Mouse (Mus musculus): Measurements from ENCODE around the gene Rab29. TPM values are rescaled to one million over a fixed set of nuclear protein-coding genes. Genes with fewer than 3 reads are reported as not detected.
A peak's percentile ranks its signal among the peaks of the same experiment; 100 is the strongest.
"Not testable (repeated sequence)": the region's sequence is repeated elsewhere in the genome, so short reads cannot be mapped to it uniquely, and the experiment has no call there.

The Rab29 gene
- polyA plus RNA-seq, 1 experiment from 2014 or later: 24.1 TPM

DNA sequence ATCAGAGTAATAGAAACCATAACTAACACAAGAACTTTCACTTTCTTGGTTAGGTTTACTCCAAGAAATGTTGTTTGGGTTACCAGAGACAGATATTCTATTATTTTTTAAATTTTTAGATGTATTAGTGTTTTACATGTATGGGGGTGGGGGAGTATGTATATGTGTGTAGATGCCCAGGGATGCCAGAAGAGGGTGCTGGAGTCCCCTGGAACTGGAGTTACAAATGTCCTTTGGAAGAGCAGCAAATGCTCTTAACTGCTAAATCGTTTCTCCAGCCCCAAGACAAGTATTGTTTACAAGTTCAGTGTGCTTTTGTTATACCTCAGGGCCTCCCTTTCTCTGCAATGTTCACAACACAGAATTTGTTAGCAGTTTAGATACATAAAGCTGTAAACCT, 38.5 kb downstream of the Rab29 start:
- peaks cover 12% of the 10 kb centered on the region; the same call in 1 of the 2 replicates for H3K27me3 ChIP-seq (replicated peaks; ENCODE audit: control insufficient read depth, insufficient read depth, low read length)
- ATAC-seq (ENCODE audit: low read depth) (no peak), DNase-seq (ENCODE audit: low spot score) (peak; percentile 33)
- 21% methylated on average over 1 of the region's 1 CpGs for WGBS
- no peaks in the 10 kb centered on the region for H3K36me3 ChIP-seq (ENCODE audit: control insufficient read depth, insufficient read depth, low read length)
- no peak overlapping the region for H3K4me3 ChIP-seq (ENCODE audit: low read depth, low read length)
- no peaks in the 10 kb centered on the region for H3K9me3 ChIP-seq (ENCODE audit: control insufficient read depth, low read length)
- no peaks in the 10 kb centered on the region for H3K4me1 ChIP-seq (ENCODE audit: control insufficient read depth, insufficient read depth, low read length)
- no peak overlapping the region for H3K4me2 ChIP-seq (ENCODE audit: low read depth, low read length)
- no peak overlapping the region for H3K27ac ChIP-seq (replicated peaks; ENCODE audit: low read depth, low read length)
- no peak overlapping the region for H3K9ac ChIP-seq (ENCODE audit: low read depth, low read length)

DNA sequence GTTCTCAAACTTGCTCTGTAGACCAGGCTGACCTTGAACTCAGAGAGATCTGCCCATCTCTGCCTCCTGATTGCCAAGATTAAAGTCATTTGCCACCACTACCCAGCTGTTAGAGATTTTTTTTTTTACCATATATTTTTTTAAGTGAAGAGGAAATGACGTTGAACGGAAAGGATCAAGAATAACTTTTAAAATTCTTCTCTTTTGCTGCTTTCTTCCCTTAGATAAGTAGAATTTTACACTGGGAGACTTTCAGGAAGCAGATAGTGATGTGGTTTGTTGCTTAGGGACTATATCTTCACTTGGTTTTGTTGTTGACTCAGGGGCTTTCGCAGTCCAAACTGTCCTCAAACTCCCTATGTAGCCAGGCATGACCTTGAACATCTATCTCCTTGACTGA, 41.4 kb downstream of the Rab29 start:
- peaks cover 3% of the 10 kb centered on the region; the same call in 1 of the 2 replicates for H3K36me3 ChIP-seq (ENCODE audit: control insufficient read depth, insufficient read depth, low read length)
- no peak overlapping the region for H3K9ac ChIP-seq (ENCODE audit: low read depth, low read length)
- peaks cover 9% of the 10 kb centered on the region for H3K4me1 ChIP-seq (ENCODE audit: control insufficient read depth, insufficient read depth, low read length)
- no peak overlapping the region for H3K4me2 ChIP-seq (ENCODE audit: low read depth, low read length)
- no peak for DNase-seq (ENCODE audit: low spot score)
- WGBS: 91% methylated on average over 3 of the region's 3 CpGs
- no peak overlapping the region for H3K27ac ChIP-seq (replicated peaks; ENCODE audit: low read depth, low read length)
- peaks cover 12% of the 10 kb centered on the region; the same call in 1 of the 2 replicates for H3K27me3 ChIP-seq (replicated peaks; ENCODE audit: control insufficient read depth, insufficient read depth, low read length)
- no peak overlapping the region for H3K4me3 ChIP-seq (ENCODE audit: low read depth, low read length)
- H3K9me3 ChIP-seq (ENCODE audit: control insufficient read depth, low read length): no peaks in the 10 kb centered on the region
- no peak for ATAC-seq (ENCODE audit: low read depth)

DNA sequence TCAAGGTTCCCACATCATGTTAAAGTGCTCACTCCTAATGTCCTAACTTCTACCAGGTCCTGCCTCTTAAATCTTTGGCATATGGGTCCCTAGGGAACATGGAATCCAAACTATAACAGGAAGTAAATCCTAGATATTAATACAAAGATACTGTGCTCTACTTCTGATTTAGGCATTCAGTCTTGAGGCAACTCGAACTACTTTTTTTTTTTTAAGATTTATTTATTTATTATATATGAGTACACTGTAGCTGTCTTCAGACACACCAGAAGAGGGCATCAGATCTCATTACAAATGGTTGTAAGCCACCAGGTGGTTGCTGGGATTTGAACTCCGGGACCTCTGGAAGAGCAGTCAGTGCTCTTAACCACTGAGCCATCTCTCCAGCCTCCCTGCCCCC, 42.2 kb downstream of the Rab29 start:
- ATAC-seq (ENCODE audit: low read depth); H3K27ac ChIP-seq (replicated peaks; ENCODE audit: low read depth, low read length); H3K9ac ChIP-seq (ENCODE audit: low read depth, low read length); H3K9me3 ChIP-seq (ENCODE audit: control insufficient read depth, low read length); H3K36me3 ChIP-seq (ENCODE audit: control insufficient read depth, insufficient read depth, low read length); DNase-seq (ENCODE audit: low spot score); H3K4me1 ChIP-seq (ENCODE audit: control insufficient read depth, insufficient read depth, low read length); H3K4me2 ChIP-seq (ENCODE audit: low read depth, low read length); H3K4me3 ChIP-seq (ENCODE audit: low read depth, low read length): not testable (repeated sequence)
- peaks cover 12% of the 10 kb centered on the region; the same call in 1 of the 2 replicates for H3K27me3 ChIP-seq (replicated peaks; ENCODE audit: control insufficient read depth, insufficient read depth, low read length)
- 99% methylated on average over 2 of the region's 2 CpGs for WGBS

GRCm38 (mm10) chr1:131910001-131910648, 43.1 kb downstream of the Rab29 start, which contains the start of gene Nucks1:
TSS of gene Nucks1 (plus strand) at chr1:131910534.
- peak within 1 kb of the TSS; percentile 98 for H3K9ac ChIP-seq (ENCODE audit: low read depth, low read length)
- peak within 1 kb of the TSS; percentile 60 for H3K4me2 ChIP-seq (ENCODE audit: low read depth, low read length)
- peaks cover 12% of the 10 kb centered on the region; the same call in 1 of the 2 replicates for H3K27me3 ChIP-seq (replicated peaks; ENCODE audit: control insufficient read depth, insufficient read depth, low read length)
- peaks cover 9% of the 10 kb centered on the region for H3K4me1 ChIP-seq (ENCODE audit: control insufficient read depth, insufficient read depth, low read length)
- H3K27ac ChIP-seq (replicated peaks; ENCODE audit: low read depth, low read length): peak within 1 kb of the TSS; percentile 99
- H3K9me3 ChIP-seq (ENCODE audit: control insufficient read depth, low read length): no peaks in the 10 kb centered on the region
- peak; percentile 99 for DNase-seq (ENCODE audit: low spot score)
- under 1% methylated on average over 27 of the region's 35 CpGs for WGBS
- peak within 1 kb of the TSS; percentile 95 for H3K4me3 ChIP-seq (ENCODE audit: low read depth, low read length)
- peak; percentile 99 for ATAC-seq (ENCODE audit: low read depth)
- peaks cover 11% of the 10 kb centered on the region; the same call in 1 of the 2 replicates for H3K36me3 ChIP-seq (ENCODE audit: control insufficient read depth, insufficient read depth, low read length)

DNA sequence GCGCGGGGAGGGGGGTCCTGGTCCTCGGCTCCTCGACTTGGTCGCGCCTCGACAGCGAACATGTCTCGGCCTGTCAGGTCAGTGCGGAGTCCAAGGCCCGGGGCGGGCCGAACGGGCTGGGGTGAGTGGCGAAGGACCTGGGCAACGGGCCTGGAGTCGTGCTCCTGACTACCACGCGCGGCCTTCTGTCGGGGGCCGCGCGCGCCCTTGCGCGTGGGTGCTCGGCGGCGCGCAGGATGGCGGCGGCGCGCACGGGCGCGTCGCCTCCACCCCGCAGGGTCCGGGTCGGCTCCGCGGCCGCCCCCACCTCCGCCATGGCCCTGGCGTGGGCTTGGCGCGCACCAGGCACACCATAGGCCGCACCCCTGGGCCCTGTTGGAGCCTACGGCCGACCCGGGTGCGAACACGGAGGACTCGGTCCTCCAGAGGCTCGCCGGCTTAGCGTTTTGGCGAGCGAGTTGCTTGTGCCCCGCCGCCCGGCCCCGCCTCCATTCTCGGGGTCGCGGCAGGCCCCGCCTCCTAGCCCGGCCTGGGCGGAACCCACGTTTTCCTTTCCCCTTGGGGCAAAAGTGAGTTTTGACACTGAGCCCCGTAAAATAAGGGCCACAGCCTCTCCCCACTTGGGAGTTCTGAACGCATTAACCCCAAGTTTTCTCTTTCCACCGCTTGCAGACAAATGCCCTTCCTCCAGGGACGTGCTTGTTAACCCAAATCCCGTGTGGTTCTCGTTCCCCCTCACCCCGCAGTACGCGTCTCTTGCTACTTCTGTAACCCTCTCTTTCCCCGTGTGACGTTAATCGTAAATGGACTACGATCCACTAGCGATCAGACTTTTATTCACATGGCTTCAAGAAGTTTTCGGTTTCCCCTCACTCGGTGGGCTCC, 43.9 kb downstream of the Rab29 start:
- WGBS: 1% methylated on average over 37 of the region's 88 CpGs
- H3K4me2 ChIP-seq (ENCODE audit: low read depth, low read length): peak overlapping the region; percentile 60

GRCm38 (mm10) chr1:131917634-131918033, 50.6 kb downstream of the Rab29 start:
- H3K36me3 ChIP-seq (ENCODE audit: control insufficient read depth, insufficient read depth, low read length): peaks cover 61% of the 10 kb centered on the region
- no peak for DNase-seq (ENCODE audit: low spot score)
- H3K4me3 ChIP-seq (ENCODE audit: low read depth, low read length): no peak overlapping the region
- no peak overlapping the region for H3K9ac ChIP-seq (ENCODE audit: low read depth, low read length)
- no peaks in the 10 kb centered on the region for H3K27me3 ChIP-seq (replicated peaks; ENCODE audit: control insufficient read depth, insufficient read depth, low read length)
- H3K4me2 ChIP-seq (ENCODE audit: low read depth, low read length): no peak overlapping the region
- no peaks in the 10 kb centered on the region for H3K9me3 ChIP-seq (ENCODE audit: control insufficient read depth, low read length)
- H3K4me1 ChIP-seq (ENCODE audit: control insufficient read depth, insufficient read depth, low read length): no peaks in the 10 kb centered on the region
- no peak for ATAC-seq (ENCODE audit: low read depth)
- 69% methylated on average over 6 of the region's 6 CpGs for WGBS
- no peak overlapping the region for H3K27ac ChIP-seq (replicated peaks; ENCODE audit: low read depth, low read length)

More for the DNA sequence above, 43.9 kb downstream of the Rab29 start:
- Histone ChIP-seq H3K36me3 (ENCODE audit: control insufficient read depth, insufficient read depth, low read length) (peaks cover 19% of the 10 kb centered on the region; the same call in 1 of the 2 replicates), H3K9ac (ENCODE audit: low read depth, low read length) (peak overlapping the region; percentile 98), H3K27ac (replicated peaks; ENCODE audit: low read depth, low read length) (peak overlapping the region; percentile 99), H3K27me3 (replicated peaks; ENCODE audit: control insufficient read depth, insufficient read depth, low read length) (peaks cover 12% of the 10 kb centered on the region; the same call in 1 of the 2 replicates), H3K9me3 (ENCODE audit: control insufficient read depth, low read length) (no peaks in the 10 kb centered on the region), H3K4me3 (ENCODE audit: low read depth, low read length) (peak overlapping the region; percentile 95), H3K4me1 (ENCODE audit: control insufficient read depth, insufficient read depth, low read length) (peaks cover 9% of the 10 kb centered on the region)
- peak; percentile 81 for ATAC-seq (ENCODE audit: low read depth)
- DNase-seq (ENCODE audit: low spot score): peak; percentile 87

- 95% methylated on average over 2 of the region's 2 CpGs for WGBS
- Histone ChIP-seq H3K36me3 (ENCODE audit: control insufficient read depth, insufficient read depth, low read length) (peaks cover 71% of the 10 kb centered on the region), H3K4me2 (ENCODE audit: low read depth, low read length) (no peak overlapping the region), H3K4me1 (ENCODE audit: control insufficient read depth, insufficient read depth, low read length) (no peaks in the 10 kb centered on the region), H3K27ac (replicated peaks; ENCODE audit: low read depth, low read length) (no peak overlapping the region), H3K27me3 (replicated peaks; ENCODE audit: control insufficient read depth, insufficient read depth, low read length) (no peaks in the 10 kb centered on the region), H3K9me3 (ENCODE audit: control insufficient read depth, low read length) (no peaks in the 10 kb centered on the region), H3K4me3 (ENCODE audit: low read depth, low read length) (no peak overlapping the region), H3K9ac (ENCODE audit: low read depth, low read length) (no peak overlapping the region)
- no peak for ATAC-seq (ENCODE audit: low read depth)
- no peak for DNase-seq (ENCODE audit: low spot score)
Measured at GRCm38 (mm10) chr1:131919052-131919451, 52.0 kb downstream of the Rab29 start.

GRCm38 (mm10) chr1:131922100-131922499, 55.1 kb downstream of the Rab29 start:
- Histone ChIP-seq H3K27me3 (replicated peaks; ENCODE audit: control insufficient read depth, insufficient read depth, low read length) (no peaks in the 10 kb centered on the region), H3K4me3 (ENCODE audit: low read depth, low read length) (no peak overlapping the region), H3K4me1 (ENCODE audit: control insufficient read depth, insufficient read depth, low read length) (no peaks in the 10 kb centered on the region), H3K4me2 (ENCODE audit: low read depth, low read length) (no peak overlapping the region), H3K27ac (replicated peaks; ENCODE audit: low read depth, low read length) (no peak overlapping the region), H3K9ac (ENCODE audit: low read depth, low read length) (no peak overlapping the region), H3K36me3 (ENCODE audit: control insufficient read depth, insufficient read depth, low read length) (peaks cover 82% of the 10 kb centered on the region), H3K9me3 (ENCODE audit: control insufficient read depth, low read length) (no peaks in the 10 kb centered on the region)
- no peak for ATAC-seq (ENCODE audit: low read depth)
- 98% methylated on average over 3 of the region's 3 CpGs for WGBS
- DNase-seq (ENCODE audit: low spot score): no peak
